ENCODE assay signal across 20 mouse cellular contexts in the genomic region with DNA sequence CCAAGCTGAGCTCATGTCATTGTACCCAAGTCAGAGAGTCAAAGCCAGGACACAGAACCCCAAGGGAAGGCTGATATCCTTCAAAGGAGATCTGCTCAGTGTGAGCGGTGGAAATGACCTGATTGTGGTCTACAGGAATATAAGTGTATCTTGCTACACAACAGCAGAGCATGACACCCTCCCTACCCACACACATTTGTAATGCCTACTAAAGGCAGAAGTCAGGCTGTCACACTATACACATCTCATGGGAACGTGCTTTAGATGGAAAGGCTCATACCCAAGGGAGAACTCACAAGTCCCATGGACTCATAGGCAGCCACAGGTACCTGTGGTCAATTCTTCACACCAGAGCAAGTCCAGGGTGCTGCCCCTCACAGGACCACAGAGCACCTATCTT. TPM values are rescaled to one million over a fixed set of nuclear protein-coding genes. Genes with fewer than 3 reads are reported as not detected.
"Had no signal": no experiment of that assay in that cellular context is flagged by ENCODE, and none has a peak within 500 bp of the region (broad histone marks: within the 10 kb centered on the region; RNA-seq: fewer than 3 reads in every experiment).

No protein-coding gene starts in this region.

- H3K4me3 ChIP-seq: kidney, embryonic 15.5 days; limb, embryonic 12.5 days; limb, embryonic 15.5 days; lung, embryonic 15.5 days; megakaryocyte, embryonic 14.5 days; midbrain, embryonic 10.5 days; midbrain, embryonic 13.5 days; myocyte; neural tube, embryonic 13.5 days had no signal

- H3K4me2 ChIP-seq: kidney, embryonic 15.5 days; limb, embryonic 12.5 days; limb, embryonic 15.5 days; lung, embryonic 15.5 days; midbrain, embryonic 13.5 days; neural tube, embryonic 13.5 days had no signal

- DNase-seq: kidney, adult 11 months; kidney, adult 8-10 months; kidney, postnatal 10 days; kidney, postnatal 36 days; right cerebral cortex, postnatal 4 days; thymus, adult 2 months; thymus, postnatal 14 days; thymus, postnatal 4 days had no signal

- H3K9me3 ChIP-seq: kidney, embryonic 15.5 days; limb, embryonic 12.5 days; limb, embryonic 15.5 days; lung, embryonic 15.5 days; megakaryocyte, embryonic 14.5 days; midbrain, embryonic 10.5 days; midbrain, embryonic 13.5 days; neural tube, embryonic 13.5 days had no signal

- H3K27me3 ChIP-seq: kidney, embryonic 15.5 days; limb, embryonic 12.5 days; limb, embryonic 15.5 days; lung, embryonic 15.5 days; megakaryocyte, embryonic 14.5 days; midbrain, embryonic 13.5 days; neural tube, embryonic 13.5 days had no signal

- H3K9ac ChIP-seq: kidney, embryonic 15.5 days; limb, embryonic 12.5 days; limb, embryonic 15.5 days; liver, embryonic 14.5 days; lung, embryonic 15.5 days; midbrain, embryonic 13.5 days; neural tube, embryonic 13.5 days had no signal

- H3K27ac ChIP-seq: kidney, embryonic 15.5 days; limb, embryonic 12.5 days; limb, embryonic 15.5 days; liver, embryonic 14.5 days; lung, embryonic 15.5 days; midbrain, embryonic 10.5 days; midbrain, embryonic 13.5 days; neural tube, embryonic 13.5 days; stomach, postnatal 0 days had no signal

- ATAC-seq: midbrain, embryonic 13.5 days; midbrain, embryonic 16.5 days had no signal

RNA-seq across cellular contexts. Expression of gene Trpm2, which starts 32.0 kb away (rescaled TPM):
- polyA plus RNA-seq: myocyte had no signal

RNA-seq across cellular contexts. Expression of gene Dnmt3l, which starts 39.4 kb away (rescaled TPM):
- polyA plus RNA-seq: limb, embryonic 12.5 days; midbrain, embryonic 13.5 days; midbrain, embryonic 16.5 days; neural tube, embryonic 13.5 days had no signal

RNA-seq across cellular contexts. Expression of gene Aire, which starts 41.1 kb away (rescaled TPM):
- polyA plus RNA-seq: liver, embryonic 14.5 days had no signal
